Mouse (Mus musculus): ENCODE measurements around the gene Tardbp. TPM values are rescaled to one million over a fixed set of nuclear protein-coding genes. Genes with fewer than 3 reads are reported as not detected.

The Tardbp gene
- polyA plus RNA-seq (2015; fragmentation: Nextera tagmentation; extraction: Ambion mirVana), result 223 and 264 TPM in 2 replicates

GRCm38 (mm10) chr4:148626623-148627185 is at the start of gene Tardbp:
Gene Tardbp, minus strand, starts transcription at chr4:148627019.
- Histone ChIP-seq H3K4me2 (peak within 1 kb of the TSS; percentile 99), H3K27me3 (no peaks in the 10 kb centered on the region), H3K27ac (replicated peaks) (peak within 1 kb of the TSS; percentile 97), H3K4me3 (peak within 1 kb of the TSS; percentile 99), H3K4me1 (replicated peaks) (peaks cover 39% of the 10 kb centered on the region), H3K36me3 (peaks cover 33% of the 10 kb centered on the region), H3K9ac (peak within 1 kb of the TSS; percentile 99), H3K9me3 (no peaks in the 10 kb centered on the region)
- ATAC-seq (ENCODE audit: low read depth), result peak; percentile 97
- under 1% methylated on average over 51 of the region's 51 CpGs for WGBS

- Histone ChIP-seq H3K36me3 (no peaks in the 10 kb centered on the region), H3K4me3 (no peak overlapping the region), H3K27me3 (0 out of 2 replicates have a peak, but pooled peaks cover 6% of the 10 kb centered on the region), H3K9ac (no peak overlapping the region), H3K4me1 (replicated peaks) (peaks cover 28% of the 10 kb centered on the region), H3K27ac (replicated peaks) (0 out of 2 replicates have a peak overlapping the region, but pooled peaks have one; percentile 33), H3K9me3 (no peaks in the 10 kb centered on the region), H3K4me2 (no peak overlapping the region)
- 45% methylated on average over 16 of the region's 16 CpGs for whole genome bisulfite sequencing
- peak; percentile 51; the same call in 1 of the 2 replicates for ATAC-seq (ENCODE audit: low read depth)
These were observed 49.6 kb upstream of the Tardbp start for GRCm38 (mm10) chr4:148676188-148676960.

GRCm38 (mm10) chr4:148675043-148675442 is 48.2 kb upstream of the Tardbp start:
- H3K27ac ChIP-seq (replicated peaks), result no peak overlapping the region
- H3K27me3 ChIP-seq, result 0 out of 2 replicates have a peak, but pooled peaks cover 10% of the 10 kb centered on the region
- WGBS, result 40% methylated on average over 7 of the region's 7 CpGs
- H3K9ac ChIP-seq, result no peak overlapping the region
- ATAC-seq (ENCODE audit: low read depth), result no peak
- H3K4me1 ChIP-seq (replicated peaks), result peaks cover 25% of the 10 kb centered on the region
- no peak overlapping the region for H3K4me2 ChIP-seq
- no peak overlapping the region for H3K4me3 ChIP-seq
- no peaks in the 10 kb centered on the region for H3K36me3 ChIP-seq
- H3K9me3 ChIP-seq, result no peaks in the 10 kb centered on the region

GRCm38 (mm10) chr4:148671230-148671947 is 44.6 kb upstream of the Tardbp start:
- H3K4me3 ChIP-seq, result no peak overlapping the region
- no peak for ATAC-seq (ENCODE audit: low read depth)
- H3K4me2 ChIP-seq, result no peak overlapping the region

GRCm38 (mm10) chr4:148667006-148667755 is 40.4 kb upstream of the Tardbp start:
- WGBS, result 86% methylated on average over 15 of the region's 15 CpGs
- H3K9me3 ChIP-seq, result no peaks in the 10 kb centered on the region
- H3K36me3 ChIP-seq, result no peaks in the 10 kb centered on the region
- peaks cover 25% of the 10 kb centered on the region for H3K4me1 ChIP-seq (replicated peaks)
- H3K4me3 ChIP-seq, result no peak overlapping the region
- H3K27me3 ChIP-seq, result peaks cover 11% of the 10 kb centered on the region
- no peak overlapping the region for H3K27ac ChIP-seq (replicated peaks)
- no peak overlapping the region for H3K4me2 ChIP-seq
- no peak for ATAC-seq (ENCODE audit: low read depth)
- H3K9ac ChIP-seq, result no peak overlapping the region

More at GRCm38 (mm10) chr4:148671230-148671947, 44.6 kb upstream of the Tardbp start:
- Histone ChIP-seq H3K36me3 (no peaks in the 10 kb centered on the region), H3K9me3 (no peaks in the 10 kb centered on the region), H3K27me3 (0 out of 2 replicates have a peak, but pooled peaks cover 4% of the 10 kb centered on the region), H3K4me1 (replicated peaks) (peaks cover 14% of the 10 kb centered on the region), H3K9ac (no peak overlapping the region), H3K27ac (replicated peaks) (no peak overlapping the region)
- WGBS, result 65% methylated on average over 16 of the region's 16 CpGs

- 44% methylated on average over 6 of the region's 6 CpGs for WGBS
- H3K4me3 ChIP-seq, result no peak overlapping the region
- no peaks in the 10 kb centered on the region for H3K36me3 ChIP-seq
- peaks cover 30% of the 10 kb centered on the region for H3K4me1 ChIP-seq (replicated peaks)
- H3K4me2 ChIP-seq, result no peak overlapping the region
- no peak for ATAC-seq (ENCODE audit: low read depth)
- no peak overlapping the region for H3K27ac ChIP-seq (replicated peaks)
- peaks cover 6% of the 10 kb centered on the region for H3K27me3 ChIP-seq
- no peak overlapping the region for H3K9ac ChIP-seq
- no peaks in the 10 kb centered on the region for H3K9me3 ChIP-seq
These were observed 37.2 kb upstream of the Tardbp start for GRCm38 (mm10) chr4:148664021-148664420.

- Histone ChIP-seq H3K4me1 (replicated peaks) (peaks cover 30% of the 10 kb centered on the region), H3K4me3 (no peak overlapping the region), H3K4me2 (no peak overlapping the region), H3K27me3 (peaks cover 6% of the 10 kb centered on the region), H3K36me3 (no peaks in the 10 kb centered on the region), H3K9ac (no peak overlapping the region), H3K9me3 (no peaks in the 10 kb centered on the region), H3K27ac (replicated peaks) (no peak overlapping the region)
- WGBS, result 70% methylated on average over 7 of the region's 7 CpGs
- ATAC-seq (ENCODE audit: low read depth), result no peak
These were observed 36.5 kb upstream of the Tardbp start for GRCm38 (mm10) chr4:148663326-148663725.

GRCm38 (mm10) chr4:148662168-148662965 is 35.5 kb upstream of the Tardbp start:
- peak overlapping the region; percentile 40 for H3K4me2 ChIP-seq
- H3K4me1 ChIP-seq (replicated peaks), result peaks cover 30% of the 10 kb centered on the region
- H3K27me3 ChIP-seq, result peaks cover 9% of the 10 kb centered on the region
- WGBS, result 18% methylated on average over 21 of the region's 21 CpGs
- H3K27ac ChIP-seq (replicated peaks), result peak overlapping the region; percentile 14; the same call in 1 of the 2 replicates
- H3K9me3 ChIP-seq, result no peaks in the 10 kb centered on the region
- H3K9ac ChIP-seq, result no peak overlapping the region
- H3K4me3 ChIP-seq, result no peak overlapping the region
- ATAC-seq (ENCODE audit: low read depth), result peak; percentile 74
- H3K36me3 ChIP-seq, result no peaks in the 10 kb centered on the region

GRCm38 (mm10) chr4:148660174-148660573 is 33.4 kb upstream of the Tardbp start:
- ATAC-seq (ENCODE audit: low read depth), result no peak
- 38% methylated on average over 3 of the region's 3 CpGs for WGBS
- no peaks in the 10 kb centered on the region for H3K9me3 ChIP-seq
- H3K9ac ChIP-seq, result no peak overlapping the region
- no peaks in the 10 kb centered on the region for H3K36me3 ChIP-seq
- peaks cover 35% of the 10 kb centered on the region for H3K4me1 ChIP-seq (replicated peaks)
- no peak overlapping the region for H3K27ac ChIP-seq (replicated peaks)
- H3K4me3 ChIP-seq, result no peak overlapping the region
- H3K27me3 ChIP-seq, result peaks cover 12% of the 10 kb centered on the region
- H3K4me2 ChIP-seq, result no peak overlapping the region

- Histone ChIP-seq H3K9me3 (no peaks in the 10 kb centered on the region), H3K4me2 (no peak overlapping the region), H3K36me3 (no peaks in the 10 kb centered on the region), H3K4me3 (no peak overlapping the region), H3K4me1 (replicated peaks) (peaks cover 16% of the 10 kb centered on the region), H3K27ac (replicated peaks) (no peak overlapping the region), H3K9ac (no peak overlapping the region), H3K27me3 (0 out of 2 replicates have a peak, but pooled peaks cover 5% of the 10 kb centered on the region)
- 85% methylated on average over 13 of the region's 13 CpGs for WGBS
- no peak for ATAC-seq (ENCODE audit: low read depth)
These were observed 31.0 kb upstream of the Tardbp start for GRCm38 (mm10) chr4:148657776-148658175.

All from neural tube, embryonic 13.5 days (tissue).